Mouse (Mus musculus) cerebellum, adult 2 months (tissue): ENCODE measurements around the gene Ldhc. TPM values are rescaled to one million over a fixed set of nuclear protein-coding genes. Genes with fewer than 3 reads are reported as not detected.

Experiments used
- DNase-seq, 2 experiments: peaks; one replicate each; pipeline ENCODE4 v3.0.0; 2021
- H3K27ac ChIP-seq: fragments of 200-500 bp; 2 replicates; pipeline ENCODE4 v1.5.1; 2012; ENCODE audit warnings: low read length, control low read depth, inconsistent platforms; ENCODE audit not compliant: insufficient read depth
- H3K27me3 ChIP-seq: fragments of 200-500 bp; 2 replicates; pipeline ENCODE4 v1.6.1; 2012; ENCODE audit warnings: inconsistent platforms, mild to moderate bottlenecking, low read length, moderate library complexity; ENCODE audit not compliant: control insufficient read depth, insufficient read depth
- H3K4me1 ChIP-seq: fragments of 200-500 bp; 2 replicates; pipeline ENCODE4 v1.6.1; 2011; ENCODE audit warnings: low read length; ENCODE audit not compliant: control insufficient read depth, insufficient read depth
- H3K4me3 ChIP-seq: fragments of 200-500 bp; replicated peaks from 2 replicates; pipeline ENCODE3; 2011; ENCODE audit warnings: mild to moderate bottlenecking, low read depth, low read length, control low read depth; ENCODE audit not compliant: insufficient read depth
- CTCF ChIP-seq: fragments of 200-500 bp; IDR thresholded peaks from 2 replicates; pipeline ENCODE4 v1.5.1; 2011; ENCODE audit warnings: low read depth, mild to moderate bottlenecking, control low read depth, low read length, moderate library complexity, borderline replicate concordance; ENCODE audit not compliant: insufficient read depth
- POLR2A ChIP-seq: fragments of 200-500 bp; IDR thresholded peaks from 2 replicates; pipeline ENCODE4 v1.6.1; 2011; ENCODE audit warnings: low read length, control low read depth, borderline replicate concordance; ENCODE audit not compliant: insufficient read depth
- WGBS: fragments of 180-500 bp; shearing (Covaris S2); methylation state at CpG from one replicate; pipeline ENCODE4 v1.1.7; 2018; 5-methylcytosine and 5-hydroxymethylcytosine counted together
- polyA plus RNA-seq: library from polyadenylated mRNA; depleted of rRNA; stranded (reverse); fragments of >200 nt; gene quantifications from 2 replicates; pipeline ENCODE4 v1.2.3, GENCODE M21; 2012; rRNA removed

Gene Ldhc
- polyA plus RNA-seq, 1 experiment: not detected

GRCm38 (mm10) chr7:46911250-46911649 is 50.2 kb downstream of the Ldhc start:
- H3K27me3 ChIP-seq: no peaks in the 10 kb centered on the region
- TF ChIP-seq CTCF: no peak
- TF ChIP-seq POLR2A: no peak
- H3K4me3 ChIP-seq: no peak overlapping the region
- H3K4me1 ChIP-seq: no peaks in the 10 kb centered on the region
- 86% methylated on average over 3 of the region's 3 CpGs for WGBS
- no peak overlapping the region for H3K27ac ChIP-seq
- no peak for DNase-seq

GRCm38 (mm10) chr7:46916376-46916775 is 55.4 kb downstream of the Ldhc start:
- Histone ChIP-seq H3K27ac (no peak overlapping the region), H3K27me3 (no peaks in the 10 kb centered on the region), H3K4me1 (peaks cover 3% of the 10 kb centered on the region; the same call in 1 of the 2 replicates), H3K4me3 (no peak overlapping the region)
- no peak for TF ChIP-seq POLR2A
- TF ChIP-seq CTCF: no peak
- 82% methylated on average over 3 of the region's 3 CpGs for WGBS
- no peak for DNase-seq

GRCm38 (mm10) chr7:46918678-46919371 is 57.8 kb downstream of the Ldhc start:
- no peak for DNase-seq
- TF ChIP-seq POLR2A: no peak
- no peak overlapping the region for H3K27ac ChIP-seq
- peaks cover 3% of the 10 kb centered on the region; the same call in 1 of the 2 replicates for H3K4me1 ChIP-seq
- H3K4me3 ChIP-seq: peak overlapping the region; percentile 76
- WGBS: 15% methylated on average over 13 of the region's 13 CpGs
- no peaks in the 10 kb centered on the region for H3K27me3 ChIP-seq

- H3K4me1 ChIP-seq: peaks cover 3% of the 10 kb centered on the region; the same call in 1 of the 2 replicates
- H3K4me3 ChIP-seq: peak within 1 kb of the TSS; percentile 76
- no peaks in the 10 kb centered on the region for H3K27me3 ChIP-seq
- WGBS: under 1% methylated on average over 74 of the region's 75 CpGs
- peak; percentile 92 to 93 for DNase-seq
- peak; percentile 98 for TF ChIP-seq POLR2A
- TF ChIP-seq CTCF: no peak
- H3K27ac ChIP-seq: peak within 1 kb of the TSS; percentile 89
Measured at GRCm38 (mm10) chr7:46919551-46920176, 58.7 kb downstream of the Ldhc start, which contains the start of gene Tsg101. Gene Tsg101 (minus strand): TSS chr7:46919969.

- Histone ChIP-seq H3K4me1 (peaks cover 3% of the 10 kb centered on the region; the same call in 1 of the 2 replicates), H3K27me3 (no peaks in the 10 kb centered on the region), H3K27ac (no peak overlapping the region), H3K4me3 (no peak overlapping the region)
- no peak for DNase-seq
- TF ChIP-seq CTCF (no peak), POLR2A (no peak)
- 50% methylated on average over 4 of the region's 4 CpGs for WGBS
Measured at GRCm38 (mm10) chr7:46922075-46922474, 61.1 kb downstream of the Ldhc start.

Other genes starting within 250 kb of the Ldhc start
- gene Sergef, start 221.4 kb upstream of the Ldhc start, polyA plus RNA-seq: 38.7 and 41.1 TPM in 2 replicates
- gene Tph1, start 188.7 kb upstream of the Ldhc start, polyA plus RNA-seq: 0.10 TPM in 1 of 2 replicates, not detected in the other
- 12.4 and 13.7 TPM in 2 replicates for gene Saal1, start 150.5 kb upstream of the Ldhc start, polyA plus RNA-seq
- not detected in 2 replicates for gene Saa3, start 145.5 kb upstream of the Ldhc start, polyA plus RNA-seq
- gene Saa4, start 128.6 kb upstream of the Ldhc start, polyA plus RNA-seq: not detected in 2 replicates
- 0.15 TPM in 1 of 2 replicates, not detected in the other for gene Saa1, start 118.2 kb upstream of the Ldhc start, polyA plus RNA-seq
- gene Saa2, start 109.4 kb upstream of the Ldhc start, polyA plus RNA-seq: 0.19 TPM in 1 of 2 replicates, not detected in the other
- gene Hps5, start 65.1 kb upstream of the Ldhc start, polyA plus RNA-seq: 20.8 and 21.7 TPM in 2 replicates
- gene Gtf2h1, start 65.1 kb upstream of the Ldhc start, polyA plus RNA-seq: 33.2 and 33.8 TPM in 2 replicates
- 209 and 227 TPM in 2 replicates for gene Ldha, start 19.7 kb upstream of the Ldhc start, polyA plus RNA-seq
- 80.5 and 87.8 TPM in 2 replicates for gene Tsg101, start 58.8 kb downstream of the Ldhc start, polyA plus RNA-seq
- gene Uevld, start 97.3 kb downstream of the Ldhc start, polyA plus RNA-seq: 7.4 and 8.0 TPM in 2 replicates
- gene Gm9999, start 122.4 kb downstream of the Ldhc start, polyA plus RNA-seq: not detected in 2 replicates
- gene Spty2d1, start 147.2 kb downstream of the Ldhc start, polyA plus RNA-seq: 11.2 and 11.3 TPM in 2 replicates
- 18.1 and 19.0 TPM in 2 replicates for gene Tmem86a, start 189.4 kb downstream of the Ldhc start, polyA plus RNA-seq